Mouse (Mus musculus) heart, adult 2 months (tissue): Measurements from ENCODE around the gene Gucd1.

Experiments used
- CTCF ChIP-seq: fragments of 200-600 bp; IDR thresholded peaks from 2 replicates; pipeline ENCODE4 v1.8.1; 2022; ENCODE audit warnings: antibody characterized with exemption, mild to moderate bottlenecking, moderate library complexity
- EP300 ChIP-seq: fragments of 200-500 bp; IDR thresholded peaks from 2 replicates; pipeline ENCODE4 v1.6.1; 2011; ENCODE audit warnings: low read depth, low read length, control low read depth; ENCODE audit not compliant: insufficient read depth
- POLR2A ChIP-seq: fragments of 200-500 bp; IDR thresholded peaks from 2 replicates; pipeline ENCODE4 v1.6.1; 2011; ENCODE audit warnings: mild to moderate bottlenecking, low read depth, low read length, control low read depth; ENCODE audit not compliant: insufficient read depth

GRCm38 (mm10) chr10:75440756-75441155, 77.0 kb downstream of the Gucd1 start:
- TF ChIP-seq POLR2A (no peak), EP300 (no peak), CTCF (no peak)
